Mouse (Mus musculus) heart, postnatal 4 days (tissue): ENCODE measurements around the gene Gm3033. TPM values are rescaled to one million over a fixed set of nuclear protein-coding genes. Genes with fewer than 3 reads are reported as not detected.
"Not testable (repeated sequence)": the region's sequence is repeated elsewhere in the genome, so short reads cannot be mapped to it uniquely, and the experiment has no call there.

Experiments used
- DNase-seq: peaks from one replicate; pipeline ENCODE4 v3.0.0; 2021
- total RNA-seq, 2 experiments: library from RNA; stranded (reverse); gene quantifications; 2 replicates each; pipeline ENCODE4 v1.2.3; 2021

Gm3033 gene
- total RNA-seq: under 1 TPM in 1 of 2 experiments, not detected in 1; 0.55 TPM

DNA sequence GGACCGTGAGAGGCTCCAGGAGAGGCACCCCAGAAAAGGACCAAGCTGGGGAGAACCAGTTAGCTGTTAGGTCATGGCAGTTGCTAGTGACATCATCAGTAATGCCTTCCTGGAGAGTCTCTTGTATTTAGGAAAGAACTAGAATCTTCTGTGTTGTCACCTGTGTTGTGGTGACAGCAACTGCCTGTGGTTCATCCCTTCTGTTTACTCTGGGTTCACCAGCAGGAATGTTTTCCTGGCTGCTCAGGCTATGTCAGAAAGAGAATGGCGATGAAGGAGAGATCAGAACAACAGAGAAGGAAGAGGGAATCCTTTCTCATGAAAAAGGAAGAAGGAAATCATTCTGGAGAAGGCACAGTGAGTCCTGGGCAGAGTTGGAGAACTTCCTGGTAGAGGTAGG, at the start of gene Gm3033:
Gene Gm3033 (plus strand): TSS at position 301 of the 400 bp plus-strand sequence.
- DNase-seq: not testable (repeated sequence)

DNA sequence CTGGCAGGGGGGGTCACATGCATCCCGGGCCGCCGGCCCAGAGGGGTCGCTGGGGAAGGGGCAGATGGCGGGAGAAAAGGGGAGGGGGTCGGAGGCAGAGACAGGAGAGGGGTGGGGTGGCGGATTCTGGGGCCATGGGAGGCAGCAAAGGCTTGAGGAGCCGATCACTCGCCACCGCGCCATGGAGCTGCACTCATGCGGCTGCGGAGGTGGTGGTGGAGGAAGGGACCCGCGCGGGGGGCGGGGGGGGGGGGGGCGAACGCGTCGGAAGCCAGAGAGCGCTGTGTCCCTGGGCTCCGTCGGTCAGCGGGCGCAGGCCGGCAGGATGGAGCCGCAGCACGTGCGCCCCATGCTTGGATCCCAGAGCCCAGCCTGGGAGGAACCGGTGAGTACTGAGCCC, 36.3 kb upstream of the Gm3033 start, which contains the start of gene Gm3002:
Gene Gm3002 (plus strand): TSS at position 301 of the 400 bp plus-strand sequence.
- DNase-seq: not testable (repeated sequence)

DNA sequence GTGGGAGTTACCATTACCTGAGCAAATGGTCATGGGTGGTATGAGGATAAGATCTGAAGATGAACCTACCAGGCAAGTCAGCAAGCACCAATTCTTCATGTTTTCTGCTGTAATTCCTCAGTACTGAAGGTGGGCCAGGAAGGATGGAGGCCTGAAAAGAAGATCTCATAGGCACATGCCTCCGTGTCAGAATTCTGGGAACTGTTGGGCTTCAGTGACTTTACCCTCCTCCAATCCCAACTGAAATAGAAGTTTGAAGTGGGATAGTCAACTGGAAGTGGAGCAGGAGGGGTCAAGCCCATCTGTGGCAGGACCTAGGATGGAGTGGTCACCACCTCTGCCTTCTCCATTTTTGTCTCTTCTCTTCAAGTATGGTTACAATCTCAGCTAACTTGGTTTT, 37.8 kb downstream of the Gm3033 start, which contains the start of gene Gm2916:
Gene Gm2916 (plus strand): TSS at position 301 of the 400 bp plus-strand sequence.
- DNase-seq: not testable (repeated sequence)

Other genes starting within 250 kb of the Gm3033 start
- not detected for gene Gm3012, start 211.7 kb upstream of the Gm3033 start, total RNA-seq
- gene Gm3020, start 194.2 kb upstream of the Gm3033 start, total RNA-seq: 1 to 10 TPM; 1.6 TPM
- not detected for gene Gm3043, start 157.5 kb upstream of the Gm3033 start, total RNA-seq
- gene Gm3002, start 36.2 kb upstream of the Gm3033 start, total RNA-seq: under 1 TPM; 0.74 to 0.83 TPM
- gene Gm2916, start 37.9 kb downstream of the Gm3033 start, total RNA-seq: not detected
- not detected for gene Gm3029, start 85.5 kb downstream of the Gm3033 start, total RNA-seq
- gene Gm3095, start 117.3 kb downstream of the Gm3033 start, total RNA-seq: under 1 TPM in 1 of 2 experiments, not detected in 1; 0.24 TPM
- not detected for gene Gm3099, start 152.1 kb downstream of the Gm3033 start, total RNA-seq
- gene Gm5796, start 177.7 kb downstream of the Gm3033 start, total RNA-seq: 1 to 10 TPM; 1.4 to 1.9 TPM
- gene Gm3115, start 237.9 kb downstream of the Gm3033 start, total RNA-seq: under 1 TPM; 0.24 to 0.47 TPM